Mouse (Mus musculus) frontal cortex, postnatal 25 days (tissue): ENCODE results near the gene Ugt1a8.

Experiments used
- DNase-seq, 2 experiments: peaks; one replicate each; pipeline ENCODE4 v3.0.0; 2022; ENCODE audit warnings: low spot score in 2 of 2

Ugt1a8 gene

GRCm38 (mm10) chr1:88186325-88186935 is 98.8 kb downstream of the Ugt1a8 start:
- no peak for DNase-seq

DNA sequence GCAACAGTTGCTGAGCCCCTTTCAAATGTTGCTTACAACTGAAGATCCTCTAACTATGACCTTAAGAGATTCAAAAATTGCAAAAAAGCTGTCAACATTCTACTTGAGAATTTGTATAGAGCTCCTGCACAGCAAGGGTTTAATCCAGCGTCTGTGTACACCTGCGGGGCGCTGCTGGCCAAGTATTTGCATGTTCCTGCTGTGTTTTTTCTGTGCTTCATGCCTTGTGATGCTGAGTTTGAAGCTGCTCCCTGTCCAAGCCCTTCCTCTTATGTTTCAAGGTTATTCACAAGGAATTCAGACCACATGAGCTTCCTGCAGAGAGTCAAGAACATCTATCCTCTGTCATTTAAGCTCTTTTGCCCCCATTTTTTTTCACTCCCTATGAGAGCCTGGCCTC is 104.5 kb downstream of the Ugt1a8 start:
- no peak for DNase-seq

GRCm38 (mm10) chr1:88195687-88196086 is 108.1 kb downstream of the Ugt1a8 start:
- no peak for DNase-seq

DNA sequence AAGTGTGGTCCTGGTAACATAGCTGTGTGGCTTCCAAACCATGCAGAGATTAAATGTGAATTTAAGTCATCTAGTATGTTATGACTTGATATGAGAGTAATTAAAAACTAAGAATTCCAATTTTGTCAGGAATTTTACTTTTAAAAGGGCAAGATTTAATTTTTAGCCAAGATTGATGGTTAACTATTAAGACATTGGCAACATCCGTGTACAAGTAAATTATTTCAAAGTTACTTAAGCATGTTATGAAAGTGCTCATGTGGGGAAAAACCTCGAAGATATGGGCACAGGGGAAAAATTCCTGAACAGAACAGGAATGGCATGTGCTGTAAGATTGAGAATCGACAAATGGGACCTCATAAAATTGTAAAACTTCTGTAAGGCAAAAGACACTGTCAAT is 109.8 kb downstream of the Ugt1a8 start:
- no peak for DNase-seq

- DNase-seq: no peak
Observed at GRCm38 (mm10) chr1:88199996-88200395, 112.4 kb downstream of the Ugt1a8 start.

- no peak for DNase-seq
Observed at GRCm38 (mm10) chr1:88200456-88200855, 112.8 kb downstream of the Ugt1a8 start, which contains the start of gene Ugt1a2. Gene Ugt1a2 (plus strand): TSS chr1:88200601.

DNA sequence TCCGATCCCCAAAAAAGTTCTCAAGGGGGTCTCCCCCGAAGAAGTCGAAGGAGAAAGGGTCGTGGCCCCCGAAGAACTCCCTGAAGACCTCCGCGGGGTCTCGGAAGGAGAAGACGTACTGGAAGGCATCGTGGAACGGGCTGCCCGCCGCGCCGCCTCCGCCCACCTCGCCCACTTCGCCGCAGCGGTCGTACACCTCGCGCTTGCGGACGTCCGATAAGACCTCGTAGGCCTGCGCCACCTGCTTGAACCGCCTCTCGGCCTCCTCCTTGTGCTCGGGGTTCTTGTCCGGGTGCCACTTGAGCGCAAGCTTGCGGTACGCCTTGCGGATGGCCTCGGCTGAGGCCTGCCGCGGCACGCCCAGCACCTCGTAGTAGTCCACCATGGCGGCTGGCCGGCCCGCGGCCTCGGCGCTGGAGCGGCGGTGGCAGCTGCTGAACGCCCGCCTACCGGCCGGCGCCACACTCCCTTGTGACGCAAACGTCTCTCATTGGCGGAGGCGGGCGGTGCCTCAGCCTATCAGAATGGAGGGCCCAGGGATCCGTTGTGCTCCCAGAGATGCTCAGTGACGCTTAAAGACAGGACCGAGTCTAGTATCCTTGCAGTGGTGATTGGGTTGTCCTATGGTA is 117.8 kb downstream of the Ugt1a8 start, which contains the start of gene Dnajb3:
TSS of gene Dnajb3 (minus strand) at position 489 of the 629 bp plus-strand sequence.
- peak; percentile 65 to 80 for DNase-seq

DNA sequence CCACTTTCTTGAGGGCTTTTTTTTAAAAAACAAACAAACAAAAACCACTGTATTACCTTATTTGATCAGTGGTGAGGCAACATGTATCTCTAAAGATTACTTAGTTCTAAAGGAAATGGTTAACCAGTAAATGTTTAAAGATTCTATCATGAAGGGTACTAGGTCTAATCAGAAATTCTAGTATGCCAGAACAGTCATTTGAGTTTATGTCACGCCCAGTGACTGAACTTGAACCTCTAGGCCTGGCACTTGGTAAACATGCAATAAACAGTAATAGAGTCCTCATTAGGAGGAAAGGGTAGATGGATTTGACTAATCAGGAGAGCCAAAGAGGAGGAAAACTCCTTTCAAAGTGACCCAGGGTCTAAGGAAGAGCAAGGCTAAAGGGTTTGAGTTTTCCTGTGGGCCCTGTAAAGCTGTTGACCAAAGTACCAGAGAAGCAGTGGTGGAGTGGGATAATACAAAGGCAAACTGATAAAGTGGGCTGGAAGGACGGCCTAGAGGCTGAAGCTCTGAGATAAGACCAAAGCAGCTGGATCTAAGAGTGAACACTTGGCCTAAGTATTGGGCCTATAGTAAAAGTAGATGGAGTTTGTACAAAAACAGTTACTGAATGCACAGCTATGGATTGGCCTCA is 119.3 kb downstream of the Ugt1a8 start:
- no peak for DNase-seq

DNA sequence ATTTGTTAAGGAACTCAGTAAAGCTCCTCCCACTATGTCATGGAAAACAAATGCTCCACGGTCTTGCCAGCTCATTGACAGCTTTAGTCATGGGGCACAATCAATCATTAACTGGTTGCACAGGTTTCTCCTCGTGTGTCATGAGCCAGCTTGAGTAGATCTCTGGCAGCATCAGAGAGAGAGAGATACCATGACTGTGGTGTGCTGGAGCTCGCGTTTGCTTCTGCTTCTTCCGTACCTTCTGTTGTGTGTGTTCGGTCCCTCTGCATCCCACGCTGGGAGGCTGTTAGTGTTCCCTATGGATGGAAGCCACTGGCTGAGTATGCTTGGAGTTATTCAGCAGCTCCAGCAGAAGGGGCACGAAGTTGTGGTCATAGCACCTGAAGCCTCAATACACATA is 124.2 kb downstream of the Ugt1a8 start, which contains the start of gene Ugt1a1:
TSS of gene Ugt1a1 (plus strand) at position 148 of the 400 bp plus-strand sequence.
- no peak for DNase-seq

- DNase-seq: no peak
Observed at GRCm38 (mm10) chr1:88212341-88213045, 124.9 kb downstream of the Ugt1a8 start.

DNA sequence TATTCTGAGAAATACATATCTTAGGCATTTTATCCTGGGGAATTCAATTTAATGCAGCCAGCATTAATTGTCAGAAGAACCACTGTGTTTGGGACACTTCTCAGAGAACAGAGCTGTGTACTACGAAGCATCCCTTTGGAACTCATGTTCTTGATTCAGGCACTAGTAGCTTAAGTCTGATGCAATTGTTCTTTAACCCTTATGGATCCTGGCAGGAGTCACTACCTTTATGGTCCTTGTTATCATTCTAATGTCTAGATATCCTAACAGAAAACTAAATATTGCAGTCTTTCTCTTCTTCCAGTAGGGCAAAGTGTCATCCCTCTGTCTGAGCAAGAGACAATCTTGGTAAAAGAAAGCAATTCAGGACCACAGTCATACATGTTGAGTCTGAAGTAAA is 125.4 kb downstream of the Ugt1a8 start:
- DNase-seq: no peak

GRCm38 (mm10) chr1:88213766-88214461 is 126.3 kb downstream of the Ugt1a8 start:
- DNase-seq: no peak

- no peak for DNase-seq
Observed at GRCm38 (mm10) chr1:88214462-88214952, 126.9 kb downstream of the Ugt1a8 start.

- no peak for DNase-seq
Observed at GRCm38 (mm10) chr1:88215466-88216380, 128.1 kb downstream of the Ugt1a8 start.

DNA sequence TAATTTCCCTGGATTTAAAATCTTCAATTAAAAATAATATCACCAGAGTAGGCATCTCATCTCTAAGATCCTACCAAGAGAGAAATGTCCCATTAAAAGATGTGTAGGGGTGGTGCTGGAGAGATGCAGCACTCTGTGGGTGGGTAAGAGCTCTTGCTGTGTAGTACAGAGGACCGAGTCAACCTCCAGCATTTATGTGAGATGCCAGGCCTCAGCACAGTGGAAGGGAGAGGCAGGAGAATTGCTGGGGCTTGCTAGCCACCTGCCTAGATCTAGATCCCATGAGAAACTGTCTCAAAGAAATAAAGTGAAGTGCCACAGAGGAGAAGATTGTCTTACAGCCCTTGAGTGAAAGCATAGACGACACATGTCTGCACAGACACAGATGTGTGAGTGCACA is 128.9 kb downstream of the Ugt1a8 start:
- no peak for DNase-seq

GRCm38 (mm10) chr1:88217144-88217543 is 129.5 kb downstream of the Ugt1a8 start:
- DNase-seq: no peak

- no peak for DNase-seq
Observed at GRCm38 (mm10) chr1:88217576-88217975, 130.0 kb downstream of the Ugt1a8 start.

- DNase-seq: no peak
Observed at GRCm38 (mm10) chr1:88218051-88218450, 130.4 kb downstream of the Ugt1a8 start.

DNA sequence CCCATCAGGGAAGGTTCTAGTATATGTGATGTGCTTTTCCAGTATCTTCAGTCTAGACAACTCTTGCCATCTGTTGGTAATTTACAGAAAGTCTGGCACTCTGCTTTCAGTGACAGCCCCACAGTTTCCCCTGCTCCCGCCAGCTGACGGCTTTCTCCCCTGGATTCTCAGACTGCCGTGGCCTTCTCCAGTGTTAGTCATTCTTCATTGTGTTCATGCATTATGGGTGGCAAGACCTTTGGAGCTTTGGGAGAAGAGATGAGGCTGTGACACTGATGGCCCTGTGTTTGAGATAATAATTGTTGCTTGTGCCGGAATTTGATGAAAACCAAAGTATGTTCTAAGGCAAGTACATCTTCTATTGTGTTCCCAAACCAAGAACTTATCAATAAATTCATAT is 131.0 kb downstream of the Ugt1a8 start:
- DNase-seq: no peak

GRCm38 (mm10) chr1:88219054-88219453 is 131.4 kb downstream of the Ugt1a8 start:
- no peak for DNase-seq
